Mouse (Mus musculus) neural tube, embryonic 11.5 days (tissue): ENCODE measurements around the gene Dpep1. TPM values are rescaled to one million over a fixed set of nuclear protein-coding genes. Genes with fewer than 3 reads are reported as not detected.
A peak's percentile ranks its signal among the peaks of the same experiment; 100 is the strongest.

Experiments
- ATAC-seq: fragments of 200-750 bp; cut with Nextera tagmentation; 2 replicates; pipeline ENCODE4 v1.8.0; 2017; ENCODE audit warnings: moderate number of reproducible peaks, mild to moderate bottlenecking, moderate TSS enrichment, moderate library complexity; ENCODE audit not compliant: insufficient read depth, low FRiP score, low TSS enrichment
- DNase-seq: peaks from one replicate; pipeline ENCODE4 v3.0.0-alpha.2; 2015; ENCODE audit warnings: low spot score
- H3K27ac ChIP-seq: fragments of 300-500 bp; sonication (generic); 2 replicates; pipeline ENCODE4 v1.5.1; 2014; ENCODE audit warnings: low read depth, mild to moderate bottlenecking, low read length
- H3K27me3 ChIP-seq: fragments of 300-500 bp; sonication (generic); 2 replicates; pipeline ENCODE4 v1.6.1; 2014; ENCODE audit warnings: mild to moderate bottlenecking, low read length, mixed read lengths; ENCODE audit not compliant: control insufficient read depth, insufficient read depth
- H3K36me3 ChIP-seq: fragments of 300-500 bp; sonication (generic); 2 replicates; pipeline ENCODE4 v1.6.1; 2014; ENCODE audit warnings: mild to moderate bottlenecking, low read length, moderate library complexity, mixed read lengths; ENCODE audit not compliant: control insufficient read depth, insufficient read depth
- H3K4me1 ChIP-seq: fragments of 300-500 bp; sonication (generic); 2 replicates; pipeline ENCODE4 v1.6.1; 2014; ENCODE audit warnings: low read length, mixed read lengths; ENCODE audit not compliant: control insufficient read depth, insufficient read depth
- H3K4me2 ChIP-seq: fragments of 300-500 bp; sonication (generic); 2 replicates; pipeline ENCODE4 v1.6.1; 2014; ENCODE audit warnings: low read depth, mild to moderate bottlenecking, moderate library complexity
- H3K4me3 ChIP-seq: fragments of 300-500 bp; sonication (generic); 2 replicates; pipeline ENCODE4 v1.5.1; 2014; ENCODE audit warnings: low read depth, low read length
- H3K9ac ChIP-seq: fragments of 300-500 bp; sonication (generic); 2 replicates; pipeline ENCODE4 v1.6.1; 2014; ENCODE audit warnings: mild to moderate bottlenecking, low read length
- H3K9me3 ChIP-seq: fragments of 300-500 bp; sonication (generic); 2 replicates; pipeline ENCODE4 v1.6.1; 2016; ENCODE audit warnings: low read length; ENCODE audit not compliant: control insufficient read depth
- whole genome bisulfite sequencing: fragments of 180-500 bp; shearing (Covaris S2); extraction: QIAGEN DNeasy Blood & Tissue Kit; methylation state at CpG from one replicate; pipeline ENCODE4 v1.1.7; 2014; 5-methylcytosine and 5-hydroxymethylcytosine counted together
- polyA plus RNA-seq: library from polyadenylated mRNA; unstranded; fragments of >200 nt; fragmentation: Nextera tagmentation; extraction: Ambion mirVana; gene quantifications from 2 replicates; pipeline ENCODE4 v1.2.1, GENCODE M21; 2014

Gene Dpep1
- polyA plus RNA-seq, 1 experiment from 2014 or later: 1.3 TPM

GRCm38 (mm10) chr8:123155177-123155576 is 30.9 kb upstream of the Dpep1 start:
- no peak for DNase-seq
- Histone ChIP-seq H3K27ac (no peak overlapping the region), H3K4me2 (no peak overlapping the region), H3K27me3 (no peaks in the 10 kb centered on the region), H3K36me3 (no peaks in the 10 kb centered on the region), H3K4me1 (no peaks in the 10 kb centered on the region), H3K9me3 (no peaks in the 10 kb centered on the region), H3K4me3 (no peak overlapping the region), H3K9ac (no peak overlapping the region)
- ATAC-seq: no peak
- WGBS: 85% methylated on average over 5 of the region's 5 CpGs

- Histone ChIP-seq H3K4me3 (no peak overlapping the region), H3K36me3 (no peaks in the 10 kb centered on the region), H3K9me3 (no peaks in the 10 kb centered on the region), H3K9ac (no peak overlapping the region), H3K4me2 (no peak overlapping the region), H3K27me3 (no peaks in the 10 kb centered on the region), H3K27ac (no peak overlapping the region), H3K4me1 (no peaks in the 10 kb centered on the region)
- ATAC-seq: no peak
- no peak for DNase-seq
- 83% methylated on average over 9 of the region's 9 CpGs for WGBS
Observed at GRCm38 (mm10) chr8:123156070-123156773, 29.8 kb upstream of the Dpep1 start.

DNA sequence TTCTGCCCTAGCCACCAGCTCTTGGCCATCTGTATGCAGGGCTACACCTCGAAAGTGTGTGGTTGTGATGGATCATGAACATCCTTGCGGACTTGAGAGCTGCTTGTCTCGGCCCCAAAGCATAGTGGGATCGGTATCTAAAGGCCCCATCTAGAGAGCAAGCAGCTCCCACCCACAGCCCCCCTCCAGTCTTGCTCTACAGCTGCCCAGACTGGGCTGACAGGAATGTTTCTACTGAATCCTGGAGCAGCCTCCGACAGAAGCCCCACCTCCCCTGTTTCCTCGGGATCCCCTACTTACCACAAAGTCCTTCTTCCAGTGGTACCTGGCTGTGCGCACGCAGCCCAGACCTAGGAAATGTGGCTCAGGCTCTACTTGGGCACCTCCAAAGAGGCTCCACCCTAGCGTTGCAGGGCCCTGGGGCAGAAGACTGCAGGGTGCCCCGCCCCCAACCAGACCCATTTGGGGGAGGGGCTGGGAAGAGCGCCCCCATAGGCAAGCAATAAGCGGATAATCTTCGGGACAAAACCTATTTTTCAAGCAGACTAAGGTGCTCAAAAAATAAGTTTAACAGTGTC is 28.1 kb upstream of the Dpep1 start, which contains the start of gene Sult5a1:
TSS of gene Sult5a1 (minus strand) at position 428 of the 578 bp plus-strand sequence.
- DNase-seq (no peak), ATAC-seq (no peak)
- WGBS: 40% methylated on average over 13 of the region's 13 CpGs
- no peaks in the 10 kb centered on the region for H3K36me3 ChIP-seq
- no peak within 1 kb of the TSS for H3K27ac ChIP-seq
- no peak within 1 kb of the TSS for H3K9ac ChIP-seq
- no peak within 1 kb of the TSS for H3K4me3 ChIP-seq
- H3K27me3 ChIP-seq: no peaks in the 10 kb centered on the region
- H3K9me3 ChIP-seq: no peaks in the 10 kb centered on the region
- H3K4me1 ChIP-seq: no peaks in the 10 kb centered on the region
- H3K4me2 ChIP-seq: no peak within 1 kb of the TSS

DNA sequence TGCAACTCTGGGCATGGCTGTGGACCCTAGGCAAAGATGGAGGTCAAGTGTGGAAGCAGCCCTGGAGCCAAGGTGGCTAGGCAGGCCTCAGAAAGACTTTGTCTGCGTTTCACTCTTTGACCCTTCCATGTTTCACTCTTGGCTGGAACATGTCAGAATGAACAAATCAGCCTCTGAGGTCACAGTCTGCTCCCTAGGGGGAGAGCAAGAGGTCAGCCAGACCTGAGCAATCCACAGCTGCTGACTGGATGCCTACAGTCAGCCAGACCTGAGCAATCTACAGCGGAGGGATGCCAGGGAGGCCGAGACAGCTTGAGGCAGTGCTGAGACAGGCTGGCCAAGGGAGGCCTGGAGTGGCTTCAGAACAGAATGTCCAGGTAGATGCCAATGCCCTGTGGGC is 4.7 kb upstream of the Dpep1 start:
- peak; percentile 34 for DNase-seq
- WGBS: 62% methylated on average over 3 of the region's 3 CpGs
- H3K27me3 ChIP-seq: no peaks in the 10 kb centered on the region
- no peak for ATAC-seq
- H3K27ac ChIP-seq: no peak overlapping the region
- H3K9me3 ChIP-seq: peaks cover 6% of the 10 kb centered on the region; the same call in 1 of the 2 replicates
- H3K4me3 ChIP-seq: no peak overlapping the region
- no peaks in the 10 kb centered on the region for H3K36me3 ChIP-seq
- no peak overlapping the region for H3K4me2 ChIP-seq
- H3K4me1 ChIP-seq: peaks cover 4% of the 10 kb centered on the region; the same call in 1 of the 2 replicates
- no peak overlapping the region for H3K9ac ChIP-seq

GRCm38 (mm10) chr8:123188006-123188405 is 2.0 kb downstream of the Dpep1 start:
- Histone ChIP-seq H3K36me3 (no peaks in the 10 kb centered on the region), H3K9me3 (no peaks in the 10 kb centered on the region), H3K27ac (no peak overlapping the region), H3K27me3 (no peaks in the 10 kb centered on the region), H3K4me2 (no peak overlapping the region), H3K4me3 (no peak overlapping the region), H3K9ac (no peak overlapping the region), H3K4me1 (peaks cover 4% of the 10 kb centered on the region; the same call in 1 of the 2 replicates)
- no peak for DNase-seq
- WGBS: 92% methylated on average over 2 of the region's 2 CpGs
- no peak for ATAC-seq

- ATAC-seq: no peak
- 77% methylated on average over 7 of the region's 7 CpGs for WGBS
- H3K4me1 ChIP-seq: peaks cover 4% of the 10 kb centered on the region; the same call in 1 of the 2 replicates
Observed at GRCm38 (mm10) chr8:123188841-123189240, 2.8 kb downstream of the Dpep1 start.

DNA sequence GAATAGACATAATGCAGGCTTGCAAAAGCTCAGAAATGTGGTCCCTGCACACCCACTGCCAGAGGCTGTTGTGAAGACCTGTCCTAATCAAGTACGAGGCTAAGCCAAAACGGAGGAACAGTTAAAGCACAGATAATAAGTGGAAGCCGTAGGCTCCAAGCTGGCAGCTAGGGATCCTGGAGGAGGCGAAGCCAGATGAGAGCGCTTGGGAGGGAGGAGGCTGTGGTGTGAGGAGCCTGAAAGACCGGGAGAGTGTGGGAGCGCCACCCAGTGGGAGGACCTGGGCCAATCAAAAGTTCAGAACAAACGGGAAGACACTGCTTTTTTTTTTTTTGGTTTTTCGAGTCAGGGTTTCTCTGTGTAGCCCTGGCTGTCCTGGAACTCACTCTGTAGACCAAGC is 4.6 kb downstream of the Dpep1 start:
- Histone ChIP-seq H3K9ac (no peak overlapping the region), H3K4me1 (peaks cover 4% of the 10 kb centered on the region; the same call in 1 of the 2 replicates), H3K27ac (no peak overlapping the region), H3K36me3 (no peaks in the 10 kb centered on the region), H3K4me3 (no peak overlapping the region), H3K27me3 (no peaks in the 10 kb centered on the region), H3K9me3 (no peaks in the 10 kb centered on the region), H3K4me2 (0 out of 2 replicates have a peak overlapping the region, but pooled peaks have one; percentile 3)
- no peak for ATAC-seq
- peak; percentile 85 for DNase-seq
- WGBS: 4% methylated on average over 9 of the region's 9 CpGs

More at GRCm38 (mm10) chr8:123188841-123189240, 2.8 kb downstream of the Dpep1 start:
- no peak for DNase-seq
- Histone ChIP-seq H3K9me3 (no peaks in the 10 kb centered on the region), H3K27ac (no peak overlapping the region), H3K36me3 (no peaks in the 10 kb centered on the region), H3K9ac (no peak overlapping the region), H3K4me3 (no peak overlapping the region), H3K27me3 (no peaks in the 10 kb centered on the region), H3K4me2 (no peak overlapping the region)

DNA sequence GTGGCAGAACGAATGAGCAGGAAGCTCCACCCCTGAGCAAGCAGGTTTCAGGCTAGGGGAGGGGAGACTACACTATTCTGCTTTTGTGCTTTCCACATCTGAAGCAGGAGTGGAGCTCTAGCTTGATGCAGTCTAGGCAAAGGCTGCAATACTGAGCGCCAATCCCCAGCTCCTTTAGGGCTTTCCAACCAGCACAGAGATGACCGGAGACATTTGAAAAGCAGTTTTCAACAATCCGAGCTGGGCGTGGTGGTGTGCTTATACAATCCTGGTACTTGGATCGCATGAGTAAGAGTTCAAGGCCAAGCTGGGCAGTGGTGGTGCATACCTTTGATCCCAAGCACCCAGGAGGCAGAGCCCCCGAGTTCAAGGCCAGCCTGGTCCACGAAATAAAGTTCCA is 5.9 kb downstream of the Dpep1 start:
- no peak for ATAC-seq

DNA sequence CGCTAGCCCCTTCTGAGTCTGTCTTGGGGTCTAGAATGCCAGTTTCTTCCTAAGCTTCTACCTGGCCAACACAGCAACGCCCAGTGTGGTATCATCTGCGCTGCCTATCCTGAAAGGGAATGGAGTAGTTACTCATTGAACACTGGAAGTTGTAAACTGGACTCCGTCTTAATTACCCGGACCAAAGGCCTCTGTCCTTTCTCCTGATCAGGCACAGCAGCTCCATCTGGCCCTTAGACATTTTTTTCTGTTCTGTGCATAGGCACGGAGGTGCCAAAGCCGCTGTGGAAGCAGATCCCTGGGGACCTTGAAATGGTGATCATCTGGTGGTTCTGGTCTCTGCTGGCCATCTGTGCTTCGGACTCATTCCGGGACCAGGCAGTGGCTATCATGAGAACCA is 7.7 kb downstream of the Dpep1 start:
- 80% methylated on average over 9 of the region's 9 CpGs for WGBS
- no peak overlapping the region for H3K27ac ChIP-seq
- no peak for DNase-seq

More for the DNA sequence above, 5.9 kb downstream of the Dpep1 start:
- no peaks in the 10 kb centered on the region for H3K27me3 ChIP-seq
- 62% methylated on average over 8 of the region's 8 CpGs for WGBS
- H3K4me3 ChIP-seq: no peak overlapping the region
- H3K27ac ChIP-seq: no peak overlapping the region
- H3K36me3 ChIP-seq: no peaks in the 10 kb centered on the region
- H3K4me1 ChIP-seq: no peaks in the 10 kb centered on the region
- H3K9ac ChIP-seq: no peak overlapping the region
- DNase-seq: no peak
- H3K4me2 ChIP-seq: no peak overlapping the region
- no peaks in the 10 kb centered on the region for H3K9me3 ChIP-seq

More for the DNA sequence above, 7.7 kb downstream of the Dpep1 start:
- Histone ChIP-seq H3K9me3 (no peaks in the 10 kb centered on the region), H3K4me2 (no peak overlapping the region), H3K36me3 (no peaks in the 10 kb centered on the region), H3K27me3 (no peaks in the 10 kb centered on the region), H3K9ac (no peak overlapping the region), H3K4me3 (no peak overlapping the region), H3K4me1 (no peaks in the 10 kb centered on the region)
- ATAC-seq: no peak
